Mouse (Mus musculus) CH12.LX (cell line): Measurements from ENCODE around the gene Sys1. TPM values are rescaled to one million over a fixed set of nuclear protein-coding genes. Genes with fewer than 3 reads are reported as not detected.

Experiments used
- DNase-seq: peaks from one replicate; pipeline ENCODE4 v3.0.0-alpha.2; 2013; ENCODE audit errors: extremely low read depth
- H3K27ac ChIP-seq: 2 replicates; pipeline ENCODE4 v1.5.1; 2012; ENCODE audit warnings: low read depth, mild to moderate bottlenecking, control low read depth, moderate library complexity; ENCODE audit not compliant: insufficient read depth
- H3K27me3 ChIP-seq: replicated peaks from 2 replicates; pipeline ENCODE3; 2012; ENCODE audit warnings: inconsistent platforms
- H3K36me3 ChIP-seq, 2 experiments: replicated peaks in 1 of 2; 2 replicates each; pipeline versions ENCODE3 to v1.6.1; 2012; ENCODE audit warnings: inconsistent platforms in 1 of 2, low read length in 1 of 2, mild to moderate bottlenecking in 1 of 2, mixed read lengths in 1 of 2, moderate library complexity in 1 of 2; ENCODE audit not compliant: control insufficient read depth in 1 of 2, insufficient read depth in 1 of 2
- H3K4me1 ChIP-seq, 2 experiments: 2 replicates each; pipeline ENCODE4 v1.6.1; 2012; ENCODE audit warnings: inconsistent platforms in 1 of 2, moderate library complexity in 1 of 2; ENCODE audit not compliant: insufficient read depth in 2 of 2, control insufficient read depth in 1 of 2
- H3K4me2 ChIP-seq: 2 replicates; pipeline ENCODE4 v1.6.1; 2012; ENCODE audit warnings: low read depth, mild to moderate bottlenecking, control low read depth; ENCODE audit not compliant: poor library complexity, insufficient read depth, severe bottlenecking
- H3K4me3 ChIP-seq, 3 experiments: fragments of 150-350 bp in 1 of 3; sonication (generic) in 1 of 3; replicated peaks in 1 of 3; 2 replicates each; pipeline versions ENCODE3 to v1.5.1; 2011 to 2012; ENCODE audit warnings: low read depth in 2 of 3, low read length in 2 of 3, mild to moderate bottlenecking in 2 of 3, moderate library complexity in 2 of 3, control low read depth in 1 of 3, improper control_type of control experiment in 1 of 3, inconsistent platforms in 1 of 3, mixed read lengths in 1 of 3; ENCODE audit not compliant: poor library complexity in 1 of 3
- H3K79me2 ChIP-seq: replicated peaks from 2 replicates; pipeline ENCODE4 v1.6.1; 2012; ENCODE audit warnings: mild to moderate bottlenecking, moderate library complexity; ENCODE audit not compliant: control insufficient read depth, poor library complexity, insufficient read depth, severe bottlenecking; ENCODE audit errors: extremely low read depth
- H3K9ac ChIP-seq: 2 replicates; pipeline ENCODE4 v1.6.1; 2012; ENCODE audit warnings: low read depth, mild to moderate bottlenecking, control low read depth, moderate library complexity; ENCODE audit not compliant: insufficient read depth
- H3K9me3 ChIP-seq: replicated peaks from 2 replicates; pipeline ENCODE3; 2012; ENCODE audit warnings: low read length, inconsistent platforms, mixed read lengths
- CHD2 ChIP-seq: IDR thresholded peaks from 2 replicates; pipeline ENCODE4 v1.6.1; 2011; ENCODE audit warnings: low read length, improper control_type of control experiment
- E2F4 ChIP-seq: IDR thresholded peaks from 2 replicates; pipeline ENCODE4 v1.6.1; 2011; ENCODE audit warnings: low read depth, low read length, improper control_type of control experiment; ENCODE audit not compliant: insufficient replicate concordance
- ELF1 ChIP-seq: IDR thresholded peaks from 2 replicates; pipeline ENCODE4 v1.6.1; 2014; ENCODE audit warnings: low read depth, mild to moderate bottlenecking, inconsistent platforms, low read length, improper control_type of control experiment
- EP300 ChIP-seq: IDR thresholded peaks from 2 replicates; pipeline ENCODE4 v1.6.1; 2011; ENCODE audit warnings: low read length, improper control_type of control experiment
- ETS1 ChIP-seq: conservative IDR thresholded peaks from 2 replicates; pipeline ENCODE4 v1.6.1; 2012; ENCODE audit warnings: low read depth, mild to moderate bottlenecking, inconsistent platforms, low read length, improper control_type of control experiment, moderate library complexity
- GABPA ChIP-seq: IDR thresholded peaks from 2 replicates; pipeline ENCODE4 v1.6.1; 2012; ENCODE audit warnings: low read depth, low read length, improper control_type of control experiment, inconsistent platforms; ENCODE audit not compliant: insufficient replicate concordance
- HCFC1 ChIP-seq: IDR thresholded peaks from 2 replicates; pipeline ENCODE4 v1.6.1; 2012; ENCODE audit warnings: low read depth, mild to moderate bottlenecking, inconsistent platforms, low read length, improper control_type of control experiment
- IRF4 ChIP-seq: IDR thresholded peaks from 2 replicates; pipeline ENCODE4 v1.6.1; 2014; ENCODE audit warnings: low read depth, mild to moderate bottlenecking, inconsistent platforms, low read length, improper control_type of control experiment
- JUND ChIP-seq: conservative IDR thresholded peaks from 2 replicates; pipeline ENCODE4 v1.6.1; 2011; ENCODE audit warnings: low read depth, low read length, improper control_type of control experiment
- MAZ ChIP-seq: IDR thresholded peaks from 2 replicates; pipeline ENCODE4 v1.6.1; 2012; ENCODE audit warnings: low read depth, mild to moderate bottlenecking, inconsistent platforms, low read length, improper control_type of control experiment, moderate library complexity
- MXI1 ChIP-seq: IDR thresholded peaks from 2 replicates; pipeline ENCODE4 v1.6.1; 2011; ENCODE audit warnings: mild to moderate bottlenecking, low read depth, low read length, improper control_type of control experiment
- NELFE ChIP-seq: IDR thresholded peaks from 2 replicates; pipeline ENCODE4 v1.6.1; 2011; ENCODE audit warnings: low read depth, low read length, improper control_type of control experiment
- NRF1 ChIP-seq: IDR thresholded peaks from 2 replicates; pipeline ENCODE4 v1.6.1; 2014; ENCODE audit warnings: low read depth, mild to moderate bottlenecking, inconsistent platforms, low read length, improper control_type of control experiment, moderate library complexity
- POLR2AphosphoS2 ChIP-seq: IDR thresholded peaks from 2 replicates; pipeline ENCODE4 v1.6.1; 2011; ENCODE audit warnings: low read depth, low read length, improper control_type of control experiment
- RAD21 ChIP-seq: IDR thresholded peaks from 2 replicates; pipeline ENCODE4 v1.6.1; 2011; ENCODE audit warnings: low read depth, mild to moderate bottlenecking, low read length, improper control_type of control experiment, moderate library complexity
- SMC3 ChIP-seq: IDR thresholded peaks from 2 replicates; pipeline ENCODE4 v1.6.1; 2011; ENCODE audit warnings: low read depth, low read length, improper control_type of control experiment
- TBP ChIP-seq: conservative IDR thresholded peaks from 2 replicates; pipeline ENCODE4 v1.6.1; 2011; ENCODE audit warnings: low read depth, low read length, improper control_type of control experiment
- TCF12 ChIP-seq: IDR thresholded peaks from 2 replicates; pipeline ENCODE4 v1.6.1; 2014; ENCODE audit warnings: low read depth, mild to moderate bottlenecking, inconsistent platforms, low read length, improper control_type of control experiment
- UBTF ChIP-seq: IDR thresholded peaks from 2 replicates; pipeline ENCODE4 v1.6.1; 2012; ENCODE audit warnings: low read depth, mild to moderate bottlenecking, inconsistent platforms, low read length, improper control_type of control experiment, moderate library complexity
- USF1 ChIP-seq: IDR thresholded peaks from 2 replicates; pipeline ENCODE4 v1.6.1; 2014; ENCODE audit warnings: low read depth, mild to moderate bottlenecking, inconsistent platforms, low read length, improper control_type of control experiment
- ZNF384 ChIP-seq: IDR thresholded peaks from 2 replicates; pipeline ENCODE4 v1.6.1; 2012; ENCODE audit warnings: low read depth, low read length, improper control_type of control experiment, inconsistent platforms
- dilution Hi-C: fragments of 300-500 bp; cut with MboI; formaldehyde crosslinking; loops from 2 replicates; pipeline ENCODE4 v1.14.3; 2020; ENCODE audit warnings: low sequenced_read_pairs; ENCODE audit not compliant: extremely low pct_unique_long_range_greater_than_20kb, extremely low pct_ligation_motif_present
- in situ Hi-C: fragments of 300-500 bp; cut with MboI; formaldehyde crosslinking; loops from 3 replicates; pipeline ENCODE4 v1.14.3; 2019; ENCODE audit warnings: low sequenced_read_pairs, low pct_ligation_motif_present, low pct_unique_long_range_greater_than_20kb, mixed read lengths
- polyA plus RNA-seq: library from polyadenylated mRNA; unstranded; fragments of >175 nt; gene quantifications from 2 replicates; pipeline ENCODE4 v1.2.1, GENCODE M21; 2012; ENCODE audit warnings: low read depth; ENCODE audit not compliant: insufficient read length
- total RNA-seq, 2 experiments: library from RNA; depleted of rRNA; stranded (reverse); fragments of 300-350 nt in 1 of 2; fragments of >200 nt in 1 of 2; gene quantifications; 2 replicates each; pipeline ENCODE4 v1.2.3; 2012 to 2014

Gene Sys1
- total and polyA plus RNA-seq, 3 experiments: 46.6 to 59.7 (median 57.4) TPM

- no peak overlapping the region for H3K4me2 ChIP-seq
- in situ Hi-C loops: no loop called here
- peaks cover 28 to 69% of the 10 kb centered on the region in 2 experiments for H3K36me3 ChIP-seq
- no peak for TF ChIP-seq MAZ
- TF ChIP-seq ELF1: no peak
- no peak for TF ChIP-seq GABPA
- TF ChIP-seq RAD21: no peak
- no peak for TF ChIP-seq EP300
- no peak for TF ChIP-seq NRF1
- no peak for TF ChIP-seq ETS1
- no peak for TF ChIP-seq CHD2
- TF ChIP-seq NELFE: no peak
- TF ChIP-seq POLR2AphosphoS2: no peak
- no peak for TF ChIP-seq ZNF384
- no peak for TF ChIP-seq MXI1
- no peak for TF ChIP-seq HCFC1
- no peak for TF ChIP-seq SMC3
- no peak for TF ChIP-seq USF1
- no peak for TF ChIP-seq JUND
- TF ChIP-seq IRF4: no peak
- TF ChIP-seq TCF12: no peak
- peaks cover 35% of the 10 kb centered on the region for H3K79me2 ChIP-seq
- H3K9me3 ChIP-seq: no peaks in the 10 kb centered on the region
- dilution Hi-C loops: no loop called here
- no peaks in the 10 kb centered on the region for H3K27me3 ChIP-seq
- H3K4me1 ChIP-seq: peaks cover 23 to 49% of the 10 kb centered on the region in 2 experiments
- no peak overlapping the region for H3K27ac ChIP-seq
- H3K4me3 ChIP-seq: no peak overlapping the region
- DNase-seq: no peak
- H3K9ac ChIP-seq: no peak overlapping the region
These were observed 24.1 kb upstream of the Sys1 start for GRCm38 (mm10) chr2:164432541-164433191.

- DNase-seq: no peak
- in situ Hi-C loops (no loop called here), dilution Hi-C loops (no loop called here)
- Histone ChIP-seq H3K79me2 (peaks cover 39% of the 10 kb centered on the region), H3K27ac (no peak overlapping the region), H3K4me2 (no peak overlapping the region), H3K9me3 (no peaks in the 10 kb centered on the region), H3K9ac (no peak overlapping the region), H3K4me3 (no peak overlapping the region), H3K27me3 (no peaks in the 10 kb centered on the region), H3K36me3 (peaks cover 21 to 64% of the 10 kb centered on the region in 2 experiments), H3K4me1 (peaks cover 27 to 54% of the 10 kb centered on the region in 2 experiments)
- TF ChIP-seq UBTF: no peak
- no peak for TF ChIP-seq GABPA
- no peak for TF ChIP-seq RAD21
- TF ChIP-seq ELF1: no peak
- no peak for TF ChIP-seq TBP
- no peak for TF ChIP-seq MAZ
- no peak for TF ChIP-seq E2F4
- no peak for TF ChIP-seq TCF12
- no peak for TF ChIP-seq IRF4
These were observed 23.4 kb upstream of the Sys1 start for GRCm38 (mm10) chr2:164433278-164433895.
